Mouse (Mus musculus) testis, postnatal 14 days (tissue): ENCODE results near the gene Pole.

Source experiments
- DNase-seq: peaks from one replicate; pipeline ENCODE4 v3.0.0; 2021; ENCODE audit warnings: low spot score

Pole gene

GRCm38 (mm10) chr5:110344524-110344923 is 58.4 kb downstream of the Pole start, which contains the start of gene Lrcol1:
Gene Lrcol1, plus strand, starts transcription at chr5:110344730.
- DNase-seq = no peak

GRCm38 (mm10) chr5:110345553-110345952 is 59.4 kb downstream of the Pole start:
- DNase-seq = no peak

- DNase-seq = peak; percentile 53
Observed at GRCm38 (mm10) chr5:110347006-110347405, 60.9 kb downstream of the Pole start.

DNA sequence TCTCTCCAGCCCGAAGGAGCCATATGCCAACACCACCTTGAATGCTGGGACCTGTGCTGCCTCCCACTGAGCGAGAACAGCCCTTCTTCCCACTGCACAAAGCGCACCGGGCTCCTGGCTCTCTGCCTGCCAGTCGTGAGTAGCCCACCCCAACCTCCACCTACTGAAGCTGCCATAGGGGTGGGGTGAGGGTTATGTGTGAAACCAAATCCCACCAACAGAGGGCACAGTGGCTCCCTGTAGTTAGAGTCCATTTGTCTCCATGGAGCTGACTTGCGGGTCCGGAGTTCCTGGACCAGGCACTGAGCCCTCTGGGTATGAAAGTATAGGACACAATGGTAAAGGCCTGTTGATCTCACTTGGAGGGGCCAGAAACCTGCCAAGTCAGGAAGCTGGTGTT is 68.6 kb downstream of the Pole start:
- no peak for DNase-seq

DNA sequence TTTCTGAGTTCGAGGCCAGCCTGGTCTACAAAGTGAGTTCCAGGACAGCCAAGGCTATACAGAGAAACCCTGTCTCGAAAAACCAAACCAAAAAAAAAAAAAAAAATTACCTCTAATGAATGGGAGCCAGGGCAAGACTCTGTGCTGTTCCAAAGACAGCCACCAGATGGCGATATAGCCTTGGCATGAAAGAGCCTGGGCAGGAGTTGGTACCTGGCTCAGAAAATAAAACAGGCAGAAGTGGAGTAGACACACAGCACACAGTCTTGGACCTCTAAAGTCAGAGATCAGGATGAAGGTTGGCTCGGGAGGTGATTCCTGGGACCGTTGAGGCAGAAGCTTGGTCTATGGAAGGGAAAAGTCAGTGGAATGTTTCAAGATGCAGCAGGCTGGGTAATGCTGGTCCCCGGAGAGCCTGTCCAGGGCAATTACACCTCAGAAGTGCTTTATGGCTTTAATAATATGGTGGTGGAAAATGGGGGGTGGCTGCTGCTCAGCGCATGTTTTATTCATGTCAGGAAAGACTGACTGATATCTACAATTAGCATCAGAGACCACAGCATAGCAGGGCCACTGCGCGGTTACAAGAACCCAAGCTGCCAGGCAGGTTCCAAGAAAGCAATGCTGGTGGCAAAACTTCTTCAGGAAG is 71.5 kb downstream of the Pole start:
- peak; percentile 71 for DNase-seq

GRCm38 (mm10) chr5:110361465-110361864 is 75.4 kb downstream of the Pole start:
- no peak for DNase-seq

DNA sequence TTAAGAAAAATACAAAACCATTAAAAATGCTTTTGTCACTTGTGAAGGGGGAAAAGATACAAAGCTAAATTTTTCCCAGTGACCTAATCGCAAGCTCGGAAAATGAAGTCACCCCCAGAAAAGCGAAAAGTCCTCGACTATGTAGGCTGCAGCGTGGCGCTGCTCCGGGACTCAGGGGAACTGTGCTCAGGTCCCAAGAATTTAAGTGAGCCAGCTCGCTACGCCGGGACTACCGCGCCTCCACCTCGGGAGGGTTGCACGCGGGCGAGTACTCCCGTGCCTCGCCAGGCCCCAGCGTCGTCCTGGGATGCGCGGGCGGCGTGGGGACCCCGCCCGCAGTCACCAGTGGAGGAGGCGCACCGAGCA is 76.7 kb downstream of the Pole start:
- DNase-seq = no peak

DNA sequence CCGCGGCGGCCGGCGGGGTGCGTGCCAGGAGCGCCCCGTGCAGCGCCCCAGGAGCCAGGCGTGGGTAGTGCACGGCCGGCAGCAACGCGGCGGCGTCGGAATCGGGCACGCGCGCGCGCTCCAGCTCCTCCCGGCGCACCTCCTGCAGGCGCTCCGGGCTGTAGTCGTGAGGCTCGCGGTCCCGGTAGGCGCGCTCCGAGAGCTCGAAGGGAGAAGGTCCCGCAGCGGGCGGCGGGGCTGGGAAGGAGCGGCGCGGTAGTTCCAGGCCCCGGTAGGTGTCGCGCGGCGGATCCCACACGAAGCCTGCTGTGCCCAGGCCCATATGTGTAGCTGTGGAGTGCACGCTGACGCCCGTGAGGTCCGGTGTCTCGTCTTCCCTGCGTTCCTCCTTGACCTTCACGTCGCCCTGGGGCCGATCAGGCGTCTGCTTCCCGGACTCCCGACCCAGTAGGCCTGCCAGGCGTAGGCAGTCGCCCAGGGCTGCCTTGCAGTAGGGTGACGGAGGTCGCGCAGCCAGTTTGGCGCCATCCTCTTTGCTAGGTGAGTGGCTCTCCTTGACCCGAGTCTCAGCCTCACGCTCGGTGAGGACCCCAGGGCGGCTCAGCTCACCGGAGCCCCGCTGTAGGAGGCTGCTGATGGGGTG is 77.2 kb downstream of the Pole start:
- DNase-seq = peak; percentile 76

- DNase-seq = no peak
Observed at GRCm38 (mm10) chr5:110363822-110364545, 77.9 kb downstream of the Pole start.

DNA sequence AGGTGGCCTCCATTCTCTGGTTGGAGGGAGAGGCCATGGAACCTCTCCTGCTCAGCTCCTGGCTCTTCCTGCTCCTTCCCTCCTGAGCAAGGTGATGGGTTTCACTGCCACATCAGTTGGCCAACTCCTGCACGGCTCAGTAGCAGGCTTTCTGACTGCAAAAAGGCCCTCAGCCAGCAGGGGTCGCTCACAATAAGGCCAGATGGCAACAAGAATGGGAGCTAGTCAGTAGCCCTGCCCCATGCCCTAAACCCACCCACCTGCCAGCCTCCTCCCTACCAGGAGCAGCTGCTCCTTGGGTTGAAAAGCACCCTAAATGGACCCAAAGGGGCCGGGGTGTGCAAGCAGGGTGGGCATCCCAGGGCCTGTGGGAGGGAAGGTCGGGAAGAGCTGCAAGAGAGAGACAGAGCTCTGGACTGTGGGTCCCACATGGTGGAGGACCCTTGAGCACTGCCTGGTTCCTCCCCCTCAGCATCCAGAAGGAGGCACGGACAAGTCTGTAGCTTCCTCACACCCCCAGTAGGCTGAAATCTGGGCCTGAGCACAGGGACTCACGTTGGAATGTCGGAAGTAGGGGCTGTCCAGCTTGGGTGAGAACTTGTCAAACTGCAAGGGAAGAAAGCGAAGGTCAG is 90.8 kb downstream of the Pole start:
- no peak for DNase-seq

DNA sequence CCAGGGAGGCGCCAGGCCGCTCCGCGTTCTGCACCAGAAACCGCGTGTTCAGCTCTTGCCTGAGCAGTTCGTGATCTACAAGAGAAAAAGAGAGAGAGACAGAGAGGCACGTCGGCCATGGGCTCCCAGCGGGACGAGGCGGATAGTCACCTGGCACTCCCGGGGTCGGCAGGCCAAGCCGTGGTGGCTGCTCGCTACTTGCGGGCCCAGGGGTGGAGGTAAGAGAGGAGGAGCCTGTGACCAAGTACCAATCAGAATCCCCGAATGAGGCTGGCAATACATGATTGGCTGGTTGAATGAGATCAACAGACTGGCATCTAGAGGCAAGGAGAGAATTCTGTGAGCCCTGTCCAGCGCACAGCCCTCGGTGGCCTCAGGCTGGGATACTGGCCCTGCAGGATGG is 92.1 kb downstream of the Pole start:
- DNase-seq = no peak

DNA sequence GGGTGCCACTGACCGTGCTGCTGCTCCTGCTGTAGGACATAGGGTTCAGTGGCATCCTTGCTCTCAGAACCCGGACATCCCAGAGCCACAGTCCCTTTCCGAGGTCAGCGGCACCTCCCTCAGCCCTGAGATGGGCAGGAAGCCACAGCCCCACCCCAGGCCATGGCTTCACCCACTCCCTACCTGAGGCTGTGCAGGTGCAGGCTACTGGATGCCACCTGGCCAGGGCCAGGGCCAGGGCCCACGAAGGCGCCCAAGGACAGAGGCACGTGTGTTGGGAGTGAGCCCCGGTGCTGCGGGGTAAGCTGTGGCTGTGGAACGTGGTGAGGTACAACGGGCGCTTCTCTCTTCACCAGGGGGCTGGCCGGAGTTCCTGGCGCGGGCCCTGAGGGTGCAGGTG is 93.0 kb downstream of the Pole start:
- no peak for DNase-seq

- DNase-seq = no peak
Observed at GRCm38 (mm10) chr5:110379823-110380222, 93.7 kb downstream of the Pole start.

- no peak for DNase-seq
Observed at GRCm38 (mm10) chr5:110384491-110384890, 98.4 kb downstream of the Pole start.

DNA sequence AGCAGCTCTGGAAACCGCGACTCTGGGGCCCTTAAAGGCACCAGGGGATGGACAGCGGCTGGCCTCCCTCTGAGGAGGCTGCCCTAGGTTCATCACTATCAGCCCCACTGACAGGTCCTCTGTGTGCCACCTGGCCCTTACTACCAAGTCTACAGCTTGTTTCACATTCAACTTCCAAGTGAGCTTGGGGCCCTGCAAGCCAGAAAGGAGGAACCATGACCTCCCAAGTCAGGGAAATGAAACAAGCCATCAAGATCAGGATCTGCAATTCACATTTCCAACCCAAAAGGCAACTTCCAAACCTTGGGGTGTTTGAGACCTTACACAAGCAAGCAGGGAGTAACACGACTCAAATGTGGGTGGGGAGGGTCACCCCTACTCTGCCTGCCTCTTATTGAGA is 99.2 kb downstream of the Pole start:
- DNase-seq = no peak

- DNase-seq = peak; percentile 68
Observed at GRCm38 (mm10) chr5:110386371-110387330, 100.5 kb downstream of the Pole start.
